Mouse (Mus musculus): ENCODE measurements around the gene Rcbtb2. TPM values are rescaled to one million over a fixed set of nuclear protein-coding genes. Genes with fewer than 3 reads are reported as not detected.
A peak's percentile ranks its signal among the peaks of the same experiment; 100 is the strongest.
"Not testable (repeated sequence)": the region's sequence is repeated elsewhere in the genome, so short reads cannot be mapped to it uniquely, and the experiment has no call there.

Rcbtb2 gene
- polyA plus RNA-seq (2012; ENCODE audit: insufficient read depth, insufficient read length, missing spikeins): 138 and 227 TPM in 2 replicates

DNA sequence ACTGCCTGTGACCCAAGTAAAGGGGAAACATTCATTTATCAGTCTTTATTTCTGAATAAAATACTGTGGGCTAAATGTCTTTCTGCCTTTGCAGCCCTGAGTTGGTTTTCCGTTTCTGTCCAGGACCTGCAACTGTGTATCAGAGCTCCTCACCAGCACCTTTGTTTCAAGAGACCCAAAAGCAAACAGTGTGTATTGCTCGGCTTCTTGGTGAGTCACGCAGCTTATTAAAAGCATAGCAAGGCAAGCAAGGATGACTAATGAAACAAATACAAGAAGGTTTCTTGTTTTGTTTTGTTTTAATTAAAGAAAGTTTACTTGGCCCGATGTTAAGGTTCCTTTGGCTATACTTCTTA is at the start of gene Rcbtb2:
Gene Rcbtb2 (plus strand): TSS at position 115 of the 356 bp plus-strand sequence.
- Histone ChIP-seq H3K4me3 (ENCODE audit: insufficient read depth, low read depth, low read length) (no peak within 1 kb of the TSS), H3K27ac (replicated peaks; ENCODE audit: low read depth, low read length) (peak within 1 kb of the TSS; percentile 66), H3K4me1 (ENCODE audit: control insufficient read depth, insufficient read depth, insufficient read length, low read length) (peaks cover 15% of the 10 kb centered on the region)

DNA sequence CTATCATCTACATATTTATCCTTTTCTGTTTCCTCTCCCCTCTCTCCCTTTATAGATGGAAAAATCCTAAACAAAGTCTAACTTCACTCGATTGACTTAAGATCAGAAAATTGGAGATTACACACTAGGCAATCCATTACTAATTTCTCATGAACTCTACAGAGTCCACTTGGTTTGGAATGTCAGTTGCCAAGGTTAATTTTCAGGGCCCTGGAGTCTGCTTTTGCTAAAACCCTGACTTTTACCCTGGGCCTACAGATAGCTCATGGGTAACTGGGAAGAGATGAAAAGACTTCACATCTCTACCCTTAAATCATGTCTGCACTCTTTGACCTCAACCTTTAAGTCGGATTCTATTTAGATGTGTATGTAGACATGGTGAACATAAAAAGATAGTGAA is 39.3 kb upstream of the Rcbtb2 start:
- Histone ChIP-seq H3K4me3 (ENCODE audit: insufficient read depth, low read depth, low read length) (no peak overlapping the region), H3K27ac (replicated peaks; ENCODE audit: low read depth, low read length) (no peak overlapping the region), H3K4me1 (ENCODE audit: control insufficient read depth, insufficient read depth, insufficient read length, low read length) (no peaks in the 10 kb centered on the region)

DNA sequence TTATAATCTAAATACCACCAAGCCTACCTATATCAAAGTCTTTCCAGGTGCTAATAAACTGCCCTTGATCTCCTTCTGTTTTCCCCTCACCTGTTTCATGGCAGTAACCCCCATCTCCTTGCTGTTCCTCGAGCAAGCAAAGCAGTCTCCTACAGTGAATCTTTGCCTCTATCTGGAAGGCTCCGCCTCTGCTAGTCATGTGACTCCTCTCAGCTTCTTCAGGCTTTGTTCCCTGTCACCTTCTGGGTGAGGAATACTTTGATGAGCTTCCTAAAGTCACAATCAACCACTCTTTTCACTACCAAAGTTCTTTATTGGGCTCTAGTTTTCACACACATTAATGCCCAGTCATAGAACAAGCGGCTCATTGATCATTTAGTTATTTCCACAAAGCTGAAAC is 36.4 kb upstream of the Rcbtb2 start:
- H3K27ac ChIP-seq (replicated peaks; ENCODE audit: low read depth, low read length): no peak overlapping the region
- H3K4me3 ChIP-seq (ENCODE audit: insufficient read depth, low read depth, low read length): no peak overlapping the region
- no peaks in the 10 kb centered on the region for H3K4me1 ChIP-seq (ENCODE audit: control insufficient read depth, insufficient read depth, insufficient read length, low read length)

DNA sequence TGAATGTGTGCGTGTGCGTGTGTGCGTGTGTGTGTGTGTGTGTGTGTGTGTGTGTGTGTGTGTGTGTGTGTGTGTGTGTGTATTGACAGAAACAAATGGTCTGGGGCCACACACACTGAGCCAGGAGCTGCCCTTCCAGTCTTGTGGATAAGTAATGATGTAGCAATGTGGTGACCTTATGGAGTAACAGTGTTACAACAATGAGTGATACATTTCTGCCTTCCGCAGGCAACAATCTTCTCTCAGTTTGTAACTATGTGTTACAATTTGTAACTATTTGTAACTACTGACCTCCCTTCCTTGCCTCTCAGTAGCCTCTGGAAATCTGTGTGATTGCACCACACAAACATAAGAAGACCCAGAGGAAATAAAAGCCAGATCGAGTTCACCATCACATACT is 35.6 kb upstream of the Rcbtb2 start:
- Histone ChIP-seq H3K27ac (replicated peaks; ENCODE audit: low read depth, low read length) (no peak overlapping the region), H3K4me3 (ENCODE audit: insufficient read depth, low read depth, low read length) (no peak overlapping the region), H3K4me1 (ENCODE audit: control insufficient read depth, insufficient read depth, insufficient read length, low read length) (no peaks in the 10 kb centered on the region)

DNA sequence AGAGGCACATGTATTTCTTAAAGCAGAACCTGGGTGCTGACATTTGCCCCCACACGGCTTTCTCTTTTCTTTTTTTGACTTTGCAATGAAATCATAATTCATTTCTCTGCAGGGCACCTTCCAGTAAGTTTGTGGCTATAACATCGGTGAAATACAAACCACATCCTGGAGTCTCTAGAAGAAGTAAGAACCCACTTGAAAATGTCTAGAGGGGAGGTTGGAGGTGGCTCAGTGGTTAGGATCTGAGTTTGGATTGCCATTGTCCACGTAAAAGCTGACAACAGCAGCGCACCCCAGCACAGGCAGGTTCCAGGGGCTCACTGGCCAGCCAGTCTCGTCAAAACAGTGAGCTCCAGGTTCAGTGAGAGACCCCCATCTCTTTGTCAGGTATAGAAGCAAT is 35.1 kb upstream of the Rcbtb2 start:
- Histone ChIP-seq H3K27ac (replicated peaks; ENCODE audit: low read depth, low read length) (no peak overlapping the region), H3K4me1 (ENCODE audit: control insufficient read depth, insufficient read depth, insufficient read length, low read length) (no peaks in the 10 kb centered on the region), H3K4me3 (ENCODE audit: insufficient read depth, low read depth, low read length) (no peak overlapping the region)

DNA sequence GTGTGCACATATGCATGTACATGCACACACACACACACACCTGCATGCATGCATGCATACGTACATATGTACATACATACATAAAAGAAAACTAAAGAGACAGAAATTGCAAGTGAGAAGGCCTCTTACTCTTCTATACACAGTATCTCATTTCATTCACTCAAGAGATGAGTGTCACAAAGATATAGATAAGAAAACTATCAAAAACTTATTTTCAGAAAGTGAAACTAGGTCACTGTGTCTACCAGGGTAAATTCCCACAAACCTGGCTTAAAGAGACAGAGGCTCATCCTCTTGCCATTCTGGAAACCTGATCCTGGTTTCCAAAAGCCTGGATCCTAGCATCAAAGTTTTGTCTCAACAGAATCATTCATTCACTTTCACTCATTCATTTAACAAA is 34.6 kb upstream of the Rcbtb2 start:
- Histone ChIP-seq H3K27ac (replicated peaks; ENCODE audit: low read depth, low read length) (no peak overlapping the region), H3K4me1 (ENCODE audit: control insufficient read depth, insufficient read depth, insufficient read length, low read length) (no peaks in the 10 kb centered on the region), H3K4me3 (ENCODE audit: insufficient read depth, low read depth, low read length) (no peak overlapping the region)

DNA sequence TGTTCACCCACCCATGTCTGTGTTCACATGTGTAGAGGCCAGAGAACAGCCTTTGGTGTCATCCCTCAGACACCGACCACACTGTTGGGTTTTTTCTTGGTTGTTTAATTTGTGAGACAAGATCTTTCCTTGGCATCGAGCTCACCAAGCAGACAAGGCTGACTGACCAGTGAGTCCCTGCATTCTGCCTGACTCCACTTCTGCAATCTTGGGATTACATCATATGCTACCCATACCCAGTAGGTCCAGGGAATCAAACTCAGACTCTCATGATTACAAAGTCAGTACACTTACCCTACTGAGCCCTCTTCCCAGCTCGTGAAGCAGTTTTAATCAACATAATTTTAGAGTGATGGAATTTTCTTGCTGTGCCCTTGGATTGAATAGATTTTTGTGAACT is 30.0 kb upstream of the Rcbtb2 start:
- Histone ChIP-seq H3K27ac (replicated peaks; ENCODE audit: low read depth, low read length) (no peak overlapping the region), H3K4me3 (ENCODE audit: insufficient read depth, low read depth, low read length) (no peak overlapping the region), H3K4me1 (ENCODE audit: control insufficient read depth, insufficient read depth, insufficient read length, low read length) (no peaks in the 10 kb centered on the region)

DNA sequence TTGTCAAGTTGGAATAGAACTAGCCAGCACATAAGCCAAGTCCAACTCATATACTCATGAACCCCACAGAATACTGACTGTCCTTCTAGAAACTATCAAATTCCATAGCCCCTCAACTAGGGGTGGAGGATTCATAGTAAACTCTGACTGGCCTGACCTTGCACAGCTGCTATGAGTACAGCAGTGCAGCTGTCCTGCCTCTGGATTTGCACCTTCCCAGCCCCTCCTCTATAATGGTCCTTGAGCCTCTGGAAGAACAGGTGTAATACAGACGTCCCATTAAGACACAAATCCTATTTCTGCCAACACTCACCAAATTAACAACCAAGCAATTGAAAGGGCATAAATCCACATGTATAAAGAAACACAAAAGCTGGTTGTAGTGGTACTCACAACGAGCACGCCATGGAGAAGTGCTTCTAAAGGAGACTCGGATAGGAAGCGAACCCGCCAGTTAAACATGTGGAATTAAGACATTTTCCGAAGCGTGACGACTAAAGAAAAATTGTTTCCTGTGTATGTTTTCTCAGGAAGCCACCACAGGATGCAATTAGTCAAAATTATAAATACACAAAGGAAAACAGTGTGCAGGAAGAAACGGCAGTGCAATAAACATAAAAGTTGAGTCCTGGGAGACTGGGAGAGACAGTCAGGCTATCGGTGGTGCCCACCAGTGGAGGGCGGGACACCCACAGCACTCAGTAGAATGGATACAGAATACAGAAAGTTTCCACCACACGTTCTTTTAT is 27.9 kb upstream of the Rcbtb2 start:
- no peak overlapping the region for H3K27ac ChIP-seq (replicated peaks; ENCODE audit: low read depth, low read length)
- H3K4me3 ChIP-seq (ENCODE audit: insufficient read depth, low read depth, low read length): no peak overlapping the region
- H3K4me1 ChIP-seq (ENCODE audit: control insufficient read depth, insufficient read depth, insufficient read length, low read length): no peaks in the 10 kb centered on the region

DNA sequence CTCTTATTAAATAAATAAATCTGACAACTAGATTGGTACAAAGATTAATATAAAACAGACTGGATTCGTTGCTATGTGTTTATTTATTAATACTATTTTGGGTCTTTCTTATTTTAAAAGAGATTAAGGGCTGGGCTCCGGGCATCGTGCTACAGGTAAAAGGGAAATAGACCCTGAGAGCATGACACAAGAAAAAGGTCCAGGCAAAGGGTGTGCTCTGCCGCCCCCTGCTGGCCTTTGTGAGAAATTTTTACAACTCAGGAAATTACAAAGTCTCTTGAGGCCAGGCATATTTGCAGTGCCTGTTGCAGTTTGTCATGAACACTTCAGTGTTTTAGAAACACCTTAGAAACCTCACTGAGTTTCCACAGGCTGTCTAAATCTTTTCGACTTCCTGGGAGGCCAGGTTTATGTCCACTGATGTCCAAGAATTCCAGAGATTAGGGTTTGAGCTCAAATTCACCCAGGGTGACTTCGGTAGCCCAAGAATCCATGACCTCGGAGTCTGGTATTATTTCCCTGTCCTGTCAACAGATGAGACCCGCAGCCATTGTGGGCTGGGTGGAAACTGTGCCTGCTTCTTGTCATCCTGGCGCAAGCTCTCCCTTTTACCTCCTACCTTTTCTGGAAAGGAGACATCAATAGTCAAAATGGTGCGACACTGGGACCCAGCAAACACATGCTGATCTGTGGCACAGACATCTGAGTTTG is 24.0 kb upstream of the Rcbtb2 start:
- Histone ChIP-seq H3K27ac (replicated peaks; ENCODE audit: low read depth, low read length) (no peak overlapping the region), H3K4me3 (ENCODE audit: insufficient read depth, low read depth, low read length) (no peak overlapping the region), H3K4me1 (ENCODE audit: control insufficient read depth, insufficient read depth, insufficient read length, low read length) (no peaks in the 10 kb centered on the region)

DNA sequence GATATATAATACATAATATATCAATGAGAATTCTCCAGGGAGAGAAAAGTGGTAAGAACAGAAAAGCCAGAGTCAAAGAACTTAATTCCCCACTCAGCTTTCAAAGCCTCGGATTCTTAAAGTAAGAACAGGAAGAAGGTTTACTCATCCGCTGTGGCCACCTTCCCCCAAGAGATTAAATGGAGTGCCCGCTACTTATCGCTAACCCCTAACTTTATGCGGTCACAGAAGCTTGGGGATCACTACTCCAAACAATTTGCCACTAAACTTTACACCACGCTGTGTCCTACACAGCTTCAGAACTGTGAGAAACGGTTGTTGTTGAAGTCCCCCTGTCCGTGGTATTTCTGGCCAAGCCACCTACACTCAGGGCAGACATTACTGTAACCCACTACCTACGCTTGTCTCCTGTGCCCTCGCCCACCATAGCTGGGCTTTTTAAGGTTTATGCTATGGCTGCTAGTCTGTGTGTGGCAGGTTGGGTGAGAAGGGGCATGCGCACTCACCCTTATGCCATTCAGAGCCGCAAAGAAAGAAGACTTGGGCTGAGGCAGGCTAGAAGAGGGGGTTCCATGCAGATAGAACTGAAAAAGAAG is 20.5 kb upstream of the Rcbtb2 start:
- peaks cover 2% of the 10 kb centered on the region; the same call in 1 of the 2 replicates for H3K4me1 ChIP-seq (ENCODE audit: control insufficient read depth, insufficient read depth, insufficient read length, low read length)
- H3K4me3 ChIP-seq (ENCODE audit: insufficient read depth, low read depth, low read length): no peak overlapping the region
- H3K27ac ChIP-seq (replicated peaks; ENCODE audit: low read depth, low read length): no peak overlapping the region

DNA sequence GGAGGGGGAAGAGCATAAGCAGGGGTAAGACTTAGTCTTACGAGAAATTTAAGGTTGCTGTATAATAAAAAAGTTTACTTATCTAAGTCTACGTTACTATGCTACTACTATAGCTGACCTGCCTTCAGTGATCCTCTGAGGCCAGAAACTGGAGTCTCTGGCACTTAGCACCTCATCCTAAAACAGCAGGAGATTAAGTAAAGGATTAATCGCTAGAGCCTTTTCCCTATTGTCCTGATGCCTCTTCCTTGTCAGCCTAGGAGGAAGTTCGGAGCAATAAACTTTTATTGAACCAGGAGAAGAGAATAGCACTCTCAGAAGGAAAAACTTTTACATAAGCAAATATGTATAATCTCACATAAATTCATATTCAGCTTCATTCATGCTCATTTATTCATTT is 19.9 kb upstream of the Rcbtb2 start:
- H3K27ac ChIP-seq (replicated peaks; ENCODE audit: low read depth, low read length); H3K4me1 ChIP-seq (ENCODE audit: control insufficient read depth, insufficient read depth, insufficient read length, low read length); H3K4me3 ChIP-seq (ENCODE audit: insufficient read depth, low read depth, low read length): not testable (repeated sequence)

DNA sequence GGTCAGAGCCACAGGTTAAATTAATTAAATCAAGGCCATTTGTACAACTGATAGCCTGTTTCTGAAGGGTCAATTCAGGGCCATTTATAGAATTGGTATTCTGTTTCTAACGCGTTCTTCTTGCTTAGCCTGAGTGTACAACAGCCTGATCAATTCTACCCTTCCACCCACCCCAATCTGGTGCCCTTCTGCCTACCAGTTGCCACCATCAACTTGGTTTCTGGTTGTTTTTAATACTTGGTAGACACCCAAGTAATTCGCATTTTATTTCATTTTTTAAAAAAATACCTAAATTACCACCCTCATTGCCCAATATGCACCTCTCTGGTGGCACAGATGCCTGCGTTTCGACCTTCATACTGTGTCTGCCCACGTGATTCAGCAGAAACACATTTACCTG is 17.9 kb upstream of the Rcbtb2 start:
- Histone ChIP-seq H3K4me1 (ENCODE audit: control insufficient read depth, insufficient read depth, insufficient read length, low read length) (peaks cover 2% of the 10 kb centered on the region; the same call in 1 of the 2 replicates), H3K4me3 (ENCODE audit: insufficient read depth, low read depth, low read length) (no peak overlapping the region), H3K27ac (replicated peaks; ENCODE audit: low read depth, low read length) (no peak overlapping the region)

DNA sequence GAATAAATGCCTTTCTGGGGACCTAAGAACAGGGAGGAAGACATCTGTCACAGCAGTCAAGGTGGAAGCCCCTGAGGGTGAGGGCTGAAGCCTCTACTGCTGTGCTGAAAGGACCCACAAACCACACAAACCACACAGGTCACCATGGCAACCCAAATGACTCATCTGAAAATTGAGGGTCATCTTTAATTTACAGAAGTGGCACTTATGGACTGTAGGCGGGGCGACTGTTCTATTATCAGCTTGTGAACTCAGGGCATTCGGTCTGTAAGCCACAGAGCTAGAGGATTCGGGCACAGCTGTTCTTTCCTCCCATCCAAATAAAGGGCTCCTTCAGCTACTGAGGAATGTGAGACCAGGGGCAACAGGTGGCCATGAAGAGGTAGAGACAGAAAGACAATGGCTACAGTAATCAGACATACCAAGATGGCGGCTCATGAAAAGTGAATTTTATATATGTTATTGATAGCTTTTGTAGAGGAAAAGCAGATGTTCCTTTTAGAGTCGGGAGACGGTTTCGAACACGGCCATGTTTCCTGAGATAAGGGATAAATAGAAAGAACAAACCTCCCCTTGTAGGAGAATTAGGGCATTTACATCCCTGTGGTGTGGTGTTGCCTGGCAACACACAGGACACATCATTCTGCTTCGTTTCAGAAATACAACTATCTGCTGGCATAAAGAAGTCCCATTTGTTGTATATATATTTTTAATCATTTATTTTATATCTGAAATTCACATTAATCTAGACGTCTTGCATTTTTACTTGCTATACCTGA is 17.2 kb upstream of the Rcbtb2 start:
- Histone ChIP-seq H3K4me1 (ENCODE audit: control insufficient read depth, insufficient read depth, insufficient read length, low read length) (peaks cover 2% of the 10 kb centered on the region; the same call in 1 of the 2 replicates), H3K4me3 (ENCODE audit: insufficient read depth, low read depth, low read length) (no peak overlapping the region), H3K27ac (replicated peaks; ENCODE audit: low read depth, low read length) (no peak overlapping the region)

DNA sequence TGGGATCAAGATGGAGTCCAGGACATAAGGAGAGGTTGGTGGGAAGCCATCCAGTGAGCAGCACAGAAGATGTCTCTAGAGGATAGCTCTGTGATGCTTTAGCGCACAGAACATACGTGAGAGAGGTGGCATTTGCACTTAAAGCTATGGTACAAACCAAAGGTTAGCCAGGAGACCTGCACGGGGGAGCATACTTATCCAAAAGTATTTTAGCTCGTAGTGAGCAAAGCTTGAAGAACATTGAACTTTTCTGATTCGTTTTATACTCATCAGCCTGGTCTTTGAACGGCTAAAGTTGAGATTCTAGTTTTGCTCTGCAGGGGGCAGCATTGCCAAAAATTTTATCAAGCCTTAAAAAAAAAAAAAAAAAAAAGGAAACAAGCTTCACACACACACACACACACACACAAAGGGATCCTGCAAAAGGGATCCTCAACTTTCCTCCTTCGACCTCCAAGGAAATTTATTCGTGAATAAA is 16.6 kb upstream of the Rcbtb2 start:
- Histone ChIP-seq H3K4me1 (ENCODE audit: control insufficient read depth, insufficient read depth, insufficient read length, low read length) (peaks cover 5% of the 10 kb centered on the region), H3K4me3 (ENCODE audit: insufficient read depth, low read depth, low read length) (peak overlapping the region; percentile 46; the same call in 1 of the 2 replicates), H3K27ac (replicated peaks; ENCODE audit: low read depth, low read length) (no peak overlapping the region)

DNA sequence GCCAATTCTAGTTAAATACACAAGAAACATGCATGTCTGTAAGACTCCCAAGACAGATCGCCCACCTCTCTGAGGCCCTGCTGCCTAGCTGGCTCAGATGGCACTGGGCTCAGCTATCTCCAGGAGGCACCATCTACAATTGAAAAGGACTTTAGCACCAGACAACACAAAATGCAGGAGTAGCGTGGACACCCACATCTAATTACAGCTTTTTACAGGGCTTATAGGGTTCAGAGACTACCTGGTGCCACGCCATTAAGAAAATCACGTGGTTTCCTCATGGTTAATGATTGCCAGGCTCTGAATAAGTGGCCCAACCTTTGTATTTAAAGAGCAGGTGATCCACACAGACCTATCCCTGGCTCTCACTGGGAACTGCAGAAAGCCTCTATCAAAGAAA is 15.9 kb upstream of the Rcbtb2 start:
- Histone ChIP-seq H3K4me3 (ENCODE audit: insufficient read depth, low read depth, low read length) (no peak overlapping the region), H3K27ac (replicated peaks; ENCODE audit: low read depth, low read length) (no peak overlapping the region), H3K4me1 (ENCODE audit: control insufficient read depth, insufficient read depth, insufficient read length, low read length) (peaks cover 6% of the 10 kb centered on the region)

All from brown adipose tissue, adult 24 weeks (tissue).